Mouse (Mus musculus) cerebellum, adult 11 months (tissue): ENCODE results near the gene Olfr235.
"Not testable (repeated sequence)": the region's sequence is repeated elsewhere in the genome, so short reads cannot be mapped to it uniquely, and the experiment has no call there.

ENCODE experiments used
- DNase-seq: peaks from one replicate; pipeline ENCODE4 v3.0.0; 2022

The Olfr235 gene

DNA sequence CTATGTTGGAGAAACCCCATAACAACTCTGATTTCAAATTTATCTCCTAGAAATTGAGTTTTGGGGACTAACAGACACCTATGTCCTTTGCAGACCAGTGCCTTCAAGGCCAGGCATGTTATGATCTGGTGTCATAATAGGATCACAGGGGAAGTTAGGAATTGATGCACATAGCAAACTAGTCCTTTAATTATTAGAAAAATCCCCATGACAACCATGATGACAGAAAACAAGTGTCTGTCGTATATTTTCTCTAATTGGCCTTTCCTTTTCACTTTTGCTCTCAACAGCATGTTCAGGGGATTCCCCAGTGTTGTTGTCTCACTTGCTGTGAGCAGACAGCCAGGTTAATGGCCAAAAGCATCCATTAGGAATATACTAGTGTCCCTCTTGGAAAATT is at the start of gene Olfr235:
Gene Olfr235, plus strand, starts transcription at position 301 of the 400 bp plus-strand sequence.
- DNase-seq = no peak

DNA sequence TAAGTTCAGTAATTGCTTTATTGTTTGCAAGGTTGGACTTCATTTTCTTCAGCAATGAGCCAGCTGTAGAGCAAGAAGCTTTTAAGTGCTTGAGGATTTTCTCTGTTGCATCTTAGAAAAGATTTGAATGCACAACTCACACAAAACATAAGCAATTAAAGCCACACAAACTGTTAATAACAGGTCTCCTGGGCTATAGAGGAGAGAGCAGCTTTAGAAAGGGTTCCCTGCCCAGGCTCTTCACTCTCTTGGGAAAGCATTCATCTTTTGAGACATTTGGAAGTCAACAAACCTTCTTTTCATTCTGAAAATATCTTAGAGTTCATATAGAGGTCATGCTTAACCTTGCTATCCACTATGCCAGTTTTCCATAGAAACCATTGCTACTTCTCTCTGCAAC is 28.3 kb upstream of the Olfr235 start, which contains the start of gene Olfr1432:
Gene Olfr1432, minus strand, starts transcription at position 101 of the 400 bp plus-strand sequence.
- DNase-seq = not testable (repeated sequence)

DNA sequence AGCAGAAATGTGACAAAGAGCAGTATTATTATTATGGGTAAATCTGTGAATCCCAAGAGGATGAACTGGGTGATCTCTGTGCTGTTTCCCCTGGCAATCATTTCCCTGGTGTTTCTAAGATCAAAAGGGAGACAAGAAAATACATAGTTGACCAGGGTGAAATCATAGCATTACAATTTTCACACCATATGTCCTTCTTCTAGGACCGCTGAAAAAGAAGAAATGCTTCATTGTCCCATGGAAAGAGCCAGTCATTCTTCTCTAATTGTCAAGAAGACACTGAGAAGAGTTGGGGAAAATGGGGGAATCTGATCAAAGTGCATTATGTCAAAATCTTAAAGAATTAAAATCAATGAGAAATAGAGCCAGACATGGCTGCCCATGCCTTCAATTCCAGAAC is 19.3 kb upstream of the Olfr235 start, which contains the start of gene Olfr262:
Gene Olfr262, minus strand, starts transcription at position 101 of the 400 bp plus-strand sequence.
- DNase-seq = no peak

DNA sequence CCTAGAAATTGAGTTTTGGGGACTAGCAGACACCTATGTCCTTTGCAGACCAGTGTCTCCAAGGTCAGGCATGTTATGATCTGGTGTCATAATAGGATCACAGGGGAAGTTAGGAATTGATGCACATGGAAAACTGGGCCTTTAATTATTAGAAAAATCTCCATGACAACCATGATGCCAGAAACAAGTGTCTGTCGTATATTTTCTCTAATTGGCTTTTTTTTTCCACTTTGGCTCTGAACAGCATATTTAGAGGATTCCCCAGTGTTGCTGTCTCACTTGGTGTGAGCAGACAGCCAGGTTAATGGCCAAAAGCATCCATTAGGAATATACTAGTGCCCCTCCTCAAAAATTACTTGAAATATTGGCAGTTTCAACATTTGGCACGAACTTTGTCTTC is 18.7 kb downstream of the Olfr235 start, which contains the start of gene Olfr1434:
Gene Olfr1434, plus strand, starts transcription at position 301 of the 400 bp plus-strand sequence.
- DNase-seq = no peak

DNA sequence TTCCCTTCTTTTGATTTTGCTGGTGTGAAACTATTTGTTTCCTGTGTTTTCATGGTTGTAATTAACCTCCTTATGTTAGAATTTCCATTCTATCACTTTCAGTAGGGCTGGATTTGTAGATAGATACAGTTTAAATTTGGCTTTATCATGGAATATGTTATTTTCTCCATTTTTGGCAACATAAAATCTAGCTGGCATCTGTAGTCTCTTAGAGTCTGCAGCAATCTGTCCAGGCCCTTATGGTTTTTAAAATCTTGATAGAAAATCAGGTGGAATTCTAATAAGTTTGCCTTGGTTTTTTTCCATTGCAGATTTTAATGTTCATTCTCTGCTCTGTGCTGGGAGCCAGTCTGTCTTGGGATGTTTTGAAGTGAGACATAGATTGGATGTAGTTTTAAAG is 32.1 kb downstream of the Olfr235 start:
- DNase-seq = no peak

DNA sequence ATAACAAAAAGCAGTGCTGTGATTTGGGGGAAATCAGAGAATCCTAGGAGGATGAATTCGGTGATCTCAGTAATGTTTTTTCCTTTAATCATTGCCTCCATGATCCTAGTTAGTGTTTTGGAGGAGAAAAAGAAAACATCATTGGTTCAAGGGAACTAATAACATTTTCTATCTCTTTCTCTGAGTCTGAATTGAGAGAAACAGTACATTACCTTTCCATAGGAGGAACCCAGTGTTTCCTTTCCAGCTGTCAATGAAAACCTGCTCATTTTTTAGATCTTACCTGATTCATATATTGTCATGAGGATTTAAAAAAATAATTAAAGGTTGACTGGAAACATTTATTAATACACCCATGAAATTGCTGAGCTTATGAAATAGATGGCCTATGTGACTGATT is 38.2 kb downstream of the Olfr235 start, which contains the start of gene Olfr1436:
Gene Olfr1436, minus strand, starts transcription at position 101 of the 400 bp plus-strand sequence.
- DNase-seq = not testable (repeated sequence)
